Mouse (Mus musculus) cerebellum, adult 11-12 months (tissue): ENCODE results near the gene Asic2.
A peak's percentile ranks its signal among the peaks of the same experiment; 100 is the strongest.

Experiments
- DNase-seq: peaks from one replicate; pipeline ENCODE4 v3.0.0; 2022

Gene Asic2

DNA sequence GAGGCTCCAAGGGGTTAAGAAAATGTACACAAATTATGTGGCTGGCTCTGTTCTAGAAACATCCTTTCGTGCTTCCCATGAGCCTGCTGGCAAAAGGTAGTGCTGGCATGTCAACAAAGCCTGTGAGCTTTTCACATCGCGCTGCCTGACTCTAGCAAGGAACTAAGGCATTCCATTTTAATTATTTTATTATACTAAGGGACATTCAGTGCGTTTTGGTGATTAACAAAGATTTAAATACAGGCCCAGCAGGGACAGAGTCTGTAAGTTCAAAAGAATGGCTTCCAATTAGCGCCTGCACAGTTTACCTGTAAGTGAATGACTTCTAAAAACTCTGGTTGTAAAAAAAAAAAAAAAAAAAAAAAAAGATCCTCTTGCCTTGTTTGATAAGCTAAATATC lies 375.5 kb downstream of the Asic2 start:
- DNase-seq: no peak

DNA sequence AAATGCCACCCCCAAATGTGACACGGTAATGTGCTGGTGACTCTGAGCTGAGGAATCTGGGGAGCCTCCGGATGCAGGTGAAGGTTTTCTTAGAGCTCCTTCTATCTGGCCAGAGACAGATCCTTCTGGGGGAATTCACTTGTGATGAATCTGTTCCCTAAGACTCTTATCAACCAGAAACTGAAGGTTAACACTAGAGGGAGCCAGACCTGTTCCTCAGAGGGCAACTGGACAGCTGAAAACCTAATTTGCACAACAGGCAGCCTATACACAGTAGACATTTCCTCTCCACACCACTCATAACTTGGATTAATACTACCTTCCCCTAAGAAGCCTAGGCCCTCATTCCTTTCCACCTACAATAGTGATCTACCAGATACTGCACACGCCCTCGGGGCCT lies 377.3 kb downstream of the Asic2 start:
- no peak for DNase-seq

GRCm38 (mm10) chr11:81588630-81589029 lies 379.6 kb downstream of the Asic2 start:
- DNase-seq: peak; percentile 73

- peak; percentile 57 for DNase-seq
Observed at GRCm38 (mm10) chr11:81587942-81588341, 380.3 kb downstream of the Asic2 start.

DNA sequence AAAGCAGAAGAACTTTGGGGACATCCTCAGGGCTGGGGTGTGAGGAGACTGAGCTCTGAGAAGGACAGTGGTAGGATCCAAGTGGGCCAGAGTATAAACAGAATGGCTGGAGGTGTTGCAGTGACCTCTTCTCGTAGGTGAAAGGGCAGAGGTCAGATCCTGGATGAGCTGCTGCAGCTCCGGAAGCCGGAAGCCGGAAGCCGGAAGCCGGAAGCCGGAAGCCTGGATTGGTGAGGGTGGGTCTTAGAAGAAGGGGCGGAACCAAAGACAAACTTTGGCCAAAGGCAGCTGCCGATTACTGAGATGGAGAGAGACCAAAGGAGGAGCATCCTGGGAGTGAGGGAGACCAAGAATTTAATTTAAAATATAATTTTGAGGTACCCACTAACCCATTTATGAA lies 381.1 kb downstream of the Asic2 start:
- DNase-seq: no peak

DNA sequence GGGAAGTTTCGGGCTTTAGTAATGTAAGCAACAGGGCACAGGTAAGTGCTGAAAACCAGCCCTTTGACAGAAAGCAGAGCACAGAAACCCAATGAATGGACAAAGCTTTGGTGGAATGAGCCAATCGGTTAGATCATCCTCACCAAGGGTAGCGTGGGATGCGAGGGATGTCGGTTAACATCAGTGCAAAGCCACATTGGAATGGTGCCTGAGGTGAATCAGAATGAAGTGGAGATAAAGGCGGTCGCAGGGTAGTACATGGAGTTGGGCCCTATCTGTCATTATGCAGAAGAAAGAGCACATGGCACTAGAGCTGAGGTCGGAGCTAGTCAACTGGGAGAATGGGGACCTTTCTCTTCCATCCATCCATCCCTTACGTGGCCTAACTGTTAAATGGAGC lies 383.8 kb downstream of the Asic2 start:
- no peak for DNase-seq

GRCm38 (mm10) chr11:81583195-81583594 lies 385.1 kb downstream of the Asic2 start:
- no peak for DNase-seq

- no peak for DNase-seq
Observed at GRCm38 (mm10) chr11:81582161-81582560, 386.1 kb downstream of the Asic2 start.

DNA sequence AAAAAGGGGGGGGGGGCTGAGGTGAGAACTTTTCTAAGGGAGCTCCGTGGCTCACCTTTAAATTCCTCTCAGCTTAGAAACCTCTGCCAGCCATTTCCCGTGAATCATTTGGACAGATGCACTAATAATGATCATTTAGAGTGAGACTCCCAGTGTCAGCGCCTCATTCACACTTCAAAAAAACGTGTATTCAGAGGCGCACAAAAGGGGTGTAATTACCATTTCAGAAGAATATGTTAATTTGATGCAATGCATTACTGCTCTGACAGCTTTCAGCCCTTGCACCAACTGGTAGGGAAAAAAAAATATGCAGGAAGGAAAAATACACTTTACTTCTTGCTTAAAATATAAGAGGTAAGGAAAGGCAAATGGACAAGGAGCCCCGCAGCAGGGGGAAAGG lies 388.5 kb downstream of the Asic2 start:
- no peak for DNase-seq

DNA sequence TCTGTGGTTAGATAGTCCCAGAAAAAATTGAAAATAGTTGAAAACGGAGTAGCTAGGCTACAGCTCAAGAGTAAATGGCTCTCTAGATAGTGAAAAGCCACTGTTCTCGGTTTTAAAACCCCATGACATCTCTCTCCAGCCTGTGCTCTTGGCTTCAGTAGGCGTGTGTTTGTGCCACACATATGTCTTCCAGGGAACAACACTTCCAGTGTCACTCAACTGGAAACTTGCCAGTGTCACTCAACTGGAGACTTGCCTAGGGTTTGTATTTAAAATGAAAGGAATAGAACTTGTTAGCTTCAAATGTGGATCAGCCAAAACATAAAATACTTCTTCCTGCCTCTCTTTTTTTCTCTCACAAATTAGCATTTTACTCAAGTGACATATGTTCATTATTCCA lies 397.9 kb downstream of the Asic2 start:
- no peak for DNase-seq

- no peak for DNase-seq
Observed at GRCm38 (mm10) chr11:81564857-81565256, 403.4 kb downstream of the Asic2 start.

GRCm38 (mm10) chr11:81560374-81560773 lies 407.9 kb downstream of the Asic2 start:
- DNase-seq: no peak

DNA sequence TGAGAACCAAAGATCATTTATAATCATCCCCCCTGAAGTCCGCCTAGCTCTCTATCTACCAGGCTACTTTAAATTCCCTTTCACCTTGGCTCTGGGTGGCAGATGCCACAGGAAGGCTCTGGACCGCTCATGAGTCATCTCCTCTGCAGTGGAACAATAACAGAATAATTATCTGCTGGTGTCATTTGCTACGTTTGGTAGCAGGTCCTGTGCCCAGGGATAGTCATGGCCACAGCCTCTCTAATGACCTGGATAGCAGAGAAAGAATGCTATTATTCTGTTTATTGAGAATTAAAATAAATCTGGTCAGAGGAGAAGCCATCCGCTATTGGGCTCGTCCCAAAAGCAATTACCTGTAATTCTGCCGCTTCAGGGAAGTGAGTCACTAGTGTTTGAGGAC lies 425.1 kb downstream of the Asic2 start:
- DNase-seq: no peak

DNA sequence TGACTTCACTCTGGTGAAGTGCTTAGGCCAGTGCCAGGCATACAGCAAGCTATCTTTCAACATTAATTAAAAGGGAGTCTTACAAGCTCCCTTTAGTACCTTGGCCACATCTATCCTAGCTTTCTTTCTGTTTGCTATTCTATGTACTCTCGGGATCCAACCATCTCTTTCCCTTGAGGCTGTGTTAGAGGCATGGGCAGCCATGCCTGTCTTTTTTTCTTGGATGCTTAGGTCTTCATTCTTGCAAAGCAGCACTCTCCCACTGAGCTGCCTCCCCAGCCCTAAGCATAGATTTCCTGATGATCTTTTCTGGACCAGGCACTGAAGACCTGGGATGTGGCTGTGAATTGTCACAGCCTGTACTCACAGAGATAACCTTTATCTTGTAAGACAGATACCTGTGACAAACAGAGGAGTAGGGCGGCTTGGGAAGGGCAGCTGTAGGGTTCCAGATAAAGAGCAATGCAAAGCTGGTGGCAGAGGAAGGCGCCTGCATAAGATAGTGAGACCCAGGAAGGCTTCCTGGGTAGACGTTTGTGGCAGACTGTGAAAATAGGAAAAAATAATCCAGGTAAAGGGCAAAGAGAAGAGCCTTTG lies 433.0 kb downstream of the Asic2 start:
- no peak for DNase-seq

GRCm38 (mm10) chr11:81534686-81535085 lies 433.6 kb downstream of the Asic2 start:
- DNase-seq: peak; percentile 39

DNA sequence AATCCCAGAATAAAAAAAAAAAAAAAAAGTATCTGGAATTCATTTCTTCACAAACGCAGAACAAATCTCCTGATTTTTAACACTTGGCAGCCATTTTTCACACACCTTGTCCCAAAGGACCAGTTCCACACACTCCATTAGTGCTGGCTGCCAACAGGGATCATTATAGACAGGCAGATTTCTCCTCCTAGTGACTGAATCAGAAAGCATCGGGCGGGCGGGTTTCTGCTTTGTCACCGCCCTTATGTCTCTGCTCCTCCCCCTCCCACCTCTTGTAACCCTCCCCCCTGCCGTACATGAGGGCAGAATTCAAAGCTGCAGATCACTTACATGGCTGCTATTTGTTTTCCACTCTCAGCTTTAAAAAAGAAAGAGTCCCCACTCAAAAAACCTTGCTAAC lies 436.4 kb downstream of the Asic2 start:
- DNase-seq: no peak

- DNase-seq: no peak
Observed at GRCm38 (mm10) chr11:81522927-81523326, 445.3 kb downstream of the Asic2 start.

GRCm38 (mm10) chr11:81521881-81522280 lies 446.4 kb downstream of the Asic2 start:
- no peak for DNase-seq

GRCm38 (mm10) chr11:81518001-81518955 lies 450.0 kb downstream of the Asic2 start:
- DNase-seq: no peak

- no peak for DNase-seq
Observed at GRCm38 (mm10) chr11:81515754-81516153, 452.5 kb downstream of the Asic2 start.

GRCm38 (mm10) chr11:81512434-81512833 lies 455.8 kb downstream of the Asic2 start:
- no peak for DNase-seq

DNA sequence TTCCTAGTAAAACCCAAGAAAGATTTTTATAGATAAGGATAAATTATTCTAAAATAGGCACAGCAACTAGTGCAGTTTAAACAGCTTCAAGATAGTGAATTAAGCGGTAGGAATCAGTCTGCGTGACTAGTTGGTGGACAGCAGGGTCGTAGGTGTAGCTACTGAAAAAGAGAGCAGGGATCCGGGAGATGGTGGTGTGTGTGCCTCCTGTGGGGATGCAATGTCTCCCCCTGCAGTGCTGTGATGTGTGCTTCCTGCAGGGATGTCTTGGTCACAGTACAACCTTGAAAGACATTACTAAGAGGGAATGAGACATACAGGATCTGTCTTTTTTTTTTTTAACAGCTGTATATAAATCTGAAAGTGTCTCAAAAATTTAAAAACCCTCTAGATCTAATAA lies 456.9 kb downstream of the Asic2 start:
- no peak for DNase-seq

DNA sequence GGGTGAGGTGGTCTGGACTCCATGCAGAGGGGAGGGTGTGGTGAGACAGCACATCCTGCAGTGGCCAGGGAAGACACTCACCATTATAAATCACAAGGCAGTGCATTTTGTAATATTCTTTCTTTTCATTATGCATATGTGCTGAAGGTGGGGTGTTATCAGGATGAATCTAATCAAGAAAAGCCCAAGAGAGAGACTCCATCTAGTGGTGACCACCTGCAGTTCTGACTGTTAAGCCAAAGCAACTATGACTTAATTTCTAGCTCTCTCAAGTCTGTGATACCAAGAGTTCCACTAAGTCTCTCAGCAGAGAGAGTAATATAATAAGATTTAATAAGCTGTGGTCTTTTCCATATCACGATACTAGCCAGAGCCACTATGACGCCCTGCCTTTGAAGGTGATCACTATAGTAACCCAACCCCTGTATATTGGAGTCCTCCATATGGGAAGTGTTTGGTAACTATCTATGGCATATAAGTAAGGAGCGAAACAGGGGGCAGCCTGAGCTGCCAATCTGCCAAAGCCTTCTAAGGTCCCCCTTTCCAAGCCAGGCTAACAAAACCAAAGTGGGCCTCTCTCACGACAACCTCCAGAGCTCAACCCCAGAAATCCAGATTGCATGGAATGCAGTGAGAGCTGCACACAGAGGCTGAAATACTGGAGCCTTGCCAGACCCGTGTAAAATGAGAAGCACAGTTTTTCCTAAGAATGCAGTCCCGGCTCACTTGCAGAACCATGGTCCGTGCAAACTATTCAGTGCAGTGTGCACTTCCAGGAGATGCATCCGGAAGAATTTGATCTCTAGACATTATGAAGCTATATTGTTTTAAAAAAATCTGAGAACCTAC lies 459.6 kb downstream of the Asic2 start:
- DNase-seq: no peak
